Mouse (Mus musculus): ENCODE results near the gene Dnajc21. TPM values are rescaled to one million over a fixed set of nuclear protein-coding genes. Genes with fewer than 3 reads are reported as not detected.
"Not testable (repeated sequence)": the region's sequence is repeated elsewhere in the genome, so short reads cannot be mapped to it uniquely, and the experiment has no call there.

The Dnajc21 gene
- polyA plus RNA-seq (2016; fragmentation: Nextera tagmentation; extraction: Ambion mirVana) = 14.0 and 14.5 TPM in 2 replicates

DNA sequence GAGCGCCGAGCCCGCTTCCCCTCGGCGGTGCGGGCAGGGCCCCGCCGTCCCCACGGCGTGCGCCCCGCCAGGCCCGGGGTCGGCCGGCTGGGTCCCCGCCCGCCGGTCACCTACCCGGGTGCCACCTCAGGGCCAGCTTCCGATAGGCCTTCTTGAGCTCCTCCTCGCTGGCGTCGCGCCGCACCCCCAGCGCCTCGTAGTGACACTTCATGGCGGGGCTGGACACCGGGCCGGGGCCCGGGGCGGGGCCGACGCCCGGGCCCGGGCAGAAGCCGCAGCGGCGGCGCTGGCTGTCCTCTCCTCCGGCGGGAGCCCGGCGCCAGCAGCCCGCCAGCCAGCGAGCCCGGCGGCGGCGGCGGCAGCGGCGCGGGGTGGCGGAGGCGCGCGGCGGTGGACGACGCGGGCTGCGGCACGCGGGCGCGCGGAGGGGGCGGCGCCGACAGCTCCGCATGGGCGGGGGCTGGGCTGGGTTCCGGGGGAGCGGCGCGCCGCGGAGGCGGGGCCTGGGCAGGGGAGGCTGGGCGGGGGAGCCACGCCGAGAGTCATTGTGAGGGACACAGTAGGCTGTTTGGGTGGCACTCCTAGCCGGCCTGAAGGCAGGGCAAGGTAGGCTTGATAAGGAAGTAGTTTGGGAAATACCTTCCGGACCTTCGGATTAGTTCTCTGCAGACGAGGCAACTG lies at the start of gene Dnajc21:
Dnajc21 (minus strand) TSS at position 366 of the 681 bp plus-strand sequence.
- H3K9me3 ChIP-seq (replicated peaks) = no peaks in the 10 kb centered on the region
- peak; percentile 95 for ATAC-seq
- peaks cover 8% of the 10 kb centered on the region for H3K36me3 ChIP-seq
- H3K9ac ChIP-seq = peak within 1 kb of the TSS; percentile 90
- under 1% methylated on average over 72 of the region's 87 CpGs for WGBS (ENCODE audit: insufficient replicate concordance)
- H3K4me3 ChIP-seq = peak within 1 kb of the TSS; percentile 86
- peaks cover 30% of the 10 kb centered on the region for H3K4me1 ChIP-seq
- H3K27ac ChIP-seq = peak within 1 kb of the TSS; percentile 80
- peak within 1 kb of the TSS; percentile 99 for H3K4me2 ChIP-seq
- no peaks in the 10 kb centered on the region for H3K27me3 ChIP-seq (replicated peaks)

DNA sequence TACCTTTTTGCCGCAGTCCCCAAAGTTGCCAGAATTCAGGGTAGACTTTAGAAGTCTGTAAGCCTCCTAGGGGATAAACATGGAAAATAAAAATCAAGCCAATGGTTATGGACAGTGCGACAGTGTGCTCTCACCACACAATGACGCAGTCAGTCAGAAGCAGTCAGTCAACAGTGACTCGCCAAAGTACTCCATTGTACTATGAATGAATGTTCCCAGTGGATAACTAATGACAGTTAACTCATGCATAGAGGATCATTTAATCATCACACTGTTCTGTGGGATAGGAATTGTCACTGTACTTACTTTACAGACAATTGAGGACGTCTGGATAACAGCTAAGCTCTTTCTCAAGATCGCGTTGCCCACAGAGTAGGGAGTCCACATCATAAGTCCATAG lies 44.9 kb upstream of the Dnajc21 start:
- no peak overlapping the region for H3K4me3 ChIP-seq
- H3K27me3 ChIP-seq (replicated peaks) = no peaks in the 10 kb centered on the region
- ATAC-seq = no peak
- no peaks in the 10 kb centered on the region for H3K9me3 ChIP-seq (replicated peaks)
- H3K27ac ChIP-seq = no peak overlapping the region
- WGBS (ENCODE audit: insufficient replicate concordance) = 75% methylated on average over 7 of the region's 7 CpGs
- no peaks in the 10 kb centered on the region for H3K4me1 ChIP-seq
- no peak overlapping the region for H3K9ac ChIP-seq
- no peak overlapping the region for H3K4me2 ChIP-seq
- no peaks in the 10 kb centered on the region for H3K36me3 ChIP-seq

DNA sequence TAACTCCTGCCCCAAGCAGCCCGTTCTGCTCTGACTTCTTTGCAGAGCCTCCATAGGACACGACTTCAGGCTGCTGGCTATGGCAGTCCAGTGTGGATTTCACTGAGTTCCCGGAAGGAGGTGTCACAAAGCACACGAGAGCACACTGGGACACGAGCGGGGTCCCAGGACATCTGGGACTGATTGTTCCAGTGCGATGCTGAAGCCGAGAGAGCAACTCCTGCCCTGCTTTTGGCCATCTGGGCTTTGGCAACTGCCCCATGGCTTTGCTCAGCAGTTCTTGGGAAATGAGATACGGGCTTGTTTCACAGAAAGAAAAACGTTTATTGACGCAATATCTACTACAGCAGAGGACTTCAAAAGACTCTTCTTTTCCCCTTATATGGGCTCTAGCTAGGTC lies 35.8 kb upstream of the Dnajc21 start:
- no peak for ATAC-seq
- Histone ChIP-seq H3K9ac (no peak overlapping the region), H3K4me1 (no peaks in the 10 kb centered on the region), H3K27ac (no peak overlapping the region), H3K4me3 (no peak overlapping the region), H3K27me3 (replicated peaks) (no peaks in the 10 kb centered on the region), H3K36me3 (no peaks in the 10 kb centered on the region), H3K4me2 (no peak overlapping the region), H3K9me3 (replicated peaks) (no peaks in the 10 kb centered on the region)
- 68% methylated on average over 11 of the region's 11 CpGs for WGBS (ENCODE audit: insufficient replicate concordance)

DNA sequence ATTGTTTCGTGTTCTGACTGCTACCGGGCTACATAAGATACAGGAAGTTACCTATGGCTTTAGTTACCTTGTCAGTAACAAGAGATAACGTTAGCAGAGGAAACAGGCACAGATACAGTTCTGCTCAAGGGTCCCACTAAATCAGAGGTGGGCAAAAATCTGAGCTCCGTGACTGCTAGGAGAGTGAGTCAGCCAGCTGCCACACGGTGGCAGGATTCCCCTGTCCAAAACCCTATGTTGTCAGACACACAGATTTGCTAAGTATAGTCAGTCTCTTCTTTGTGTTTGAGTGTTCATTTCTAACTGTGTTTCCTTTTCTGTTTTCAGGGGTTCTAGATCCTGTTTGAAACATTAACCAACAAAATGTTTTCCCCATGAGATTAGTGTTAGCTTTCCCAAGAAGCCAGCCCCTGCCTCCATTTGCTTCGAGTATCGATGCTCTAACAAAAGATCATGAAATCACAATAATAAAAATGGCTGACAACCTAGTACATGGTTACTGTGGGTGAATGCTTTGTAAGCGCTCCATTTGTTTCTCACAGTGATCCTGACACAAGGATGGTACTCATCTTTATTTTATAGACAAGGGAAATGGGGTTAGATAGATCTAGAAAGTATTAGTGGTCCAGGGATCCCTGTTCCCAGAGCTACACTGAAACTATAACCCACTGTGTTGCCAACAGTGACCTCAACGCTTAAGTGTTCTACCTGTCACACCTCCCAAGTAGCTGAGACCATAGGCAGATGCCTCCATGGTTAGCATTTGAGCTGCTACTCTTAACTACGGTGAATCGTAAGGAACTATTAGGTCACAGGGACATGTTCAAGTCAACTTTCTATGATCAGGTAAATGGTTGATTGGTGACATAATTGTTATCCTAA lies 30.8 kb upstream of the Dnajc21 start:
- no peak for ATAC-seq
- H3K4me1 ChIP-seq = no peaks in the 10 kb centered on the region
- H3K9me3 ChIP-seq (replicated peaks) = no peaks in the 10 kb centered on the region
- H3K4me2 ChIP-seq = no peak overlapping the region
- H3K4me3 ChIP-seq = no peak overlapping the region
- H3K9ac ChIP-seq = no peak overlapping the region
- peaks cover 4% of the 10 kb centered on the region for H3K36me3 ChIP-seq
- no peaks in the 10 kb centered on the region for H3K27me3 ChIP-seq (replicated peaks)
- H3K27ac ChIP-seq = no peak overlapping the region
- 49% methylated on average over 11 of the region's 11 CpGs for WGBS (ENCODE audit: insufficient replicate concordance)

DNA sequence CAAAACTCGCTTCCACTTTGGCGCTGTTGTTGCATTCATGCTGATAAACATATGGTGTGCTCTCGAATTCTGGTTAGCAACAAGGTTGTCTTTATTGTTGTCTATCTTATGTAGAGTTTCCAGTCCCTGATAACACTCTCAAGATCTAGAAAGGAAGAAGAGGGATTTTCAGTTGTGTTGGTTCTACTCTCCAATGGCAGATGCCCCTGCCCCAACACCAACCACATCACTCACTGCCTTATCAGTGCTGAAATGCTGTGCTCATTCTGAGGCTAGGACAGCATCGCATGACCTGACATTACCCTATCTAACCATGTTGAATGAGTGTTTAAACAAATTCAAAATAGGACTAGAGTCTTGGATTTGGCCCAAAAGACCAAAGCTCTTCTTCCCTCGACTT lies 29.7 kb upstream of the Dnajc21 start:
- Histone ChIP-seq H3K9me3 (replicated peaks) (no peaks in the 10 kb centered on the region), H3K9ac (no peak overlapping the region), H3K4me3 (no peak overlapping the region), H3K27me3 (replicated peaks) (no peaks in the 10 kb centered on the region), H3K27ac (no peak overlapping the region), H3K4me1 (no peaks in the 10 kb centered on the region), H3K4me2 (no peak overlapping the region), H3K36me3 (peaks cover 10% of the 10 kb centered on the region)
- ATAC-seq = no peak
- WGBS (ENCODE audit: insufficient replicate concordance) = 56% methylated on average over 5 of the region's 5 CpGs

DNA sequence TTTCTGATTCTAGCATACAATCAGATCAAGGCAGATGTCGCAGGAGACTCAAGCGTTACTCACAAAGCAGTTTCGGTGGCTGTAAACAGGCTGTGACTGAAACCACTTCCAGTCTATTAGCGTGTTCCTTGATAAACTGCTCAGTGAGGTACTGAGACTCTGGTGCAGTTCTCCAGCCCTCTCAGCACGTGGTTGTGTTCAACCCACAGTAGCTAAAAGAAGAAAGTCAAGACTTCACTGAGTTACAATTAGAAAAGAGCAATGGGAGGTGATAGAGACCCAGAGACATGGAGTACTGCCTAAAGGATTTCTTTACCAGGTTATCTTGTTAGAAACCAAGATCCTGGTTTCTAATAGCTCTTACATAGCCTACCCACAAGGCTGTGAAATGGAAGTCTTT lies 29.3 kb upstream of the Dnajc21 start:
- Histone ChIP-seq H3K9ac (no peak overlapping the region), H3K36me3 (peaks cover 14% of the 10 kb centered on the region), H3K4me2 (no peak overlapping the region), H3K9me3 (replicated peaks) (no peaks in the 10 kb centered on the region), H3K27me3 (replicated peaks) (no peaks in the 10 kb centered on the region), H3K4me1 (no peaks in the 10 kb centered on the region), H3K4me3 (no peak overlapping the region), H3K27ac (no peak overlapping the region)
- 60% methylated on average over 5 of the region's 5 CpGs for WGBS (ENCODE audit: insufficient replicate concordance)
- ATAC-seq = no peak

DNA sequence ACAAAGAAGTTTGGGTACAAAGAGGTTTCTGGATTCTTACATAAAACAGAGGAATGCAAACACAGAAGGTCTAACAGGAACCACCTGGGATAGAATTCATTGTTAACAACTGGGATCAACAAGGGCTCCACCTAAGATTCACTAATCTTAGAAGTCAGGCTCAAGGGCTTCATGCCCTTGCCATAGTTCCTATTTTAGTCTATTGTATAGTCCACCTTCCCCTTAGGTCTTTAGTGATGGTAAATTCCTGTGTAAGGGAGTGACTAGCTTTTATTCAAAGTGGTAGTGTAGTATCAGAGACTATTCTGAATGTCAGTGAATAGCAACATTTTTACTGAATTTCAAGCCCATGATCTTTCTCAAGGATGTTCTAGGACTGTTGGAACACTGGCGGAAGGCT lies 26.4 kb upstream of the Dnajc21 start:
- H3K27ac ChIP-seq; H3K27me3 ChIP-seq (replicated peaks); H3K4me2 ChIP-seq; H3K4me3 ChIP-seq; H3K9me3 ChIP-seq (replicated peaks); ATAC-seq; H3K4me1 ChIP-seq; H3K9ac ChIP-seq: not testable (repeated sequence)
- WGBS (ENCODE audit: insufficient replicate concordance) = 80% methylated on average over 1 of the region's 1 CpGs
- H3K36me3 ChIP-seq = peaks cover 42% of the 10 kb centered on the region

DNA sequence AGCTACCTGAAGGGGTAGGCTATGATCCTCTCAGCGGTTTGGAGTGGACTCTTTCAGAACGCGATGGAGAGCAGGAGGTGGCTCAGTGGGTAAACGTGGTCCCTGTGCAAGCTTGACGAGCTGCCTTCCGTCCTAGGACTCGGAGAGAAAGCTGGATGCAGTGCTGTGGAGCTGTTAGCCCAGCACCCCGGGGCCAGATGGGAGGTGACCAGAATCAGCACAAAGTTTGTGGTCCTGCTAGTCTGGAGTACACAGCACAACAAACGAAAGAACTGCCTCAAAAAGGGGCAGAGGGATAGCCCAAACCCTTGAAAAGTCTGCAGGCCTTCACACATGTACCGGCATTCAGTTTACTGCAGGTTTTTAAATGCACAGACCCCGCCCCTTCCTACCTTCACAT lies 25.6 kb upstream of the Dnajc21 start:
- Histone ChIP-seq H3K27ac (no peak overlapping the region), H3K9ac (no peak overlapping the region), H3K4me3 (no peak overlapping the region), H3K4me1 (no peaks in the 10 kb centered on the region), H3K4me2 (no peak overlapping the region), H3K36me3 (peaks cover 48% of the 10 kb centered on the region), H3K9me3 (replicated peaks) (no peaks in the 10 kb centered on the region), H3K27me3 (replicated peaks) (no peaks in the 10 kb centered on the region)
- ATAC-seq = no peak
- 92% methylated on average over 11 of the region's 11 CpGs for WGBS (ENCODE audit: insufficient replicate concordance)

DNA sequence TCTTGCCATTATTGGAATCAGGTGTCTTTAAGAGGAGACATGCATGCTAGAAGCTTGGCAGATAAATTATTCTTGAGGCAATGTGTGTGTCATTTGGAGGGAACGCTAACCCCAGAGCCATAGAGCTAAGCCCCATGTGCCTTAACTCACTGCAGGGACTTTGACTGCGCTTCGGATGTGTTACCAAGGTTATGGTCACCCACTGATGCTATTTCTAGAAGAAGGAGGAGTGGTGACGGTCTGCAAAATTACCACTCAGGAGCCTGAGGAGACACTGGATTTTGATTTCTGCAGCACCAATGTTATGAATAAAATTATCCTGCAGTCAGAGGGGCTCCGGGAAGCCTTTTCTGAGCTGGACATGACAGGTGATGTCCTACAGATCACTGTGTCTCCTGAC lies 19.8 kb upstream of the Dnajc21 start:
- Histone ChIP-seq H3K4me1 (peaks cover 10% of the 10 kb centered on the region), H3K4me2 (no peak overlapping the region), H3K9me3 (replicated peaks) (no peaks in the 10 kb centered on the region), H3K9ac (no peak overlapping the region), H3K27ac (no peak overlapping the region), H3K36me3 (peaks cover 65% of the 10 kb centered on the region), H3K27me3 (replicated peaks) (no peaks in the 10 kb centered on the region), H3K4me3 (no peak overlapping the region)
- 88% methylated on average over 5 of the region's 5 CpGs for WGBS (ENCODE audit: insufficient replicate concordance)
- ATAC-seq = no peak

DNA sequence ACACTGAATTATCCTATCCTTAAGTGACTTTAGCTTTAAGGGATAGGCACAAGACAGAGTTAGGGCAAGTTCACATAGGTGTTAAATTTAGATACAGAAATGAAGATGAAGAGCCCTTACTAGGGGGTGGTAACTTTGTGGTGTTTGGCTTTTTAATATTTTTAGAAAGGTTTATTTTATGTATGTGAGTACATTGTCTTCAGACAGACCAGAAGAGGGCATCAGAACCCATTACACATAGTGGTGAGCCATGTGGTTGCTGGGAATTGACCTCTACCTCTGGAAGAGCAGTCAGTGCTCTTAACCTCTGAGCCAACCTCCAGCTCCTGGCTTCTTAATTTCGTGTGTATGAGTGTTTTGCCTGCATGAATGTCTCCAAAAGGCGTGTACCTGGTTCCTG lies 16.9 kb upstream of the Dnajc21 start:
- no peaks in the 10 kb centered on the region for H3K9me3 ChIP-seq (replicated peaks)
- H3K4me3 ChIP-seq = peak overlapping the region; percentile 88
- H3K36me3 ChIP-seq = peaks cover 52% of the 10 kb centered on the region
- no peaks in the 10 kb centered on the region for H3K27me3 ChIP-seq (replicated peaks)
- peaks cover 25% of the 10 kb centered on the region for H3K4me1 ChIP-seq
- no peak for ATAC-seq
- WGBS (ENCODE audit: insufficient replicate concordance) = 28% methylated on average over 2 of the region's 2 CpGs
- H3K4me2 ChIP-seq = peak overlapping the region; percentile 82
- H3K9ac ChIP-seq = peak overlapping the region; percentile 90
- 0 out of 2 replicates have a peak overlapping the region, but pooled peaks have one; percentile 52 for H3K27ac ChIP-seq

DNA sequence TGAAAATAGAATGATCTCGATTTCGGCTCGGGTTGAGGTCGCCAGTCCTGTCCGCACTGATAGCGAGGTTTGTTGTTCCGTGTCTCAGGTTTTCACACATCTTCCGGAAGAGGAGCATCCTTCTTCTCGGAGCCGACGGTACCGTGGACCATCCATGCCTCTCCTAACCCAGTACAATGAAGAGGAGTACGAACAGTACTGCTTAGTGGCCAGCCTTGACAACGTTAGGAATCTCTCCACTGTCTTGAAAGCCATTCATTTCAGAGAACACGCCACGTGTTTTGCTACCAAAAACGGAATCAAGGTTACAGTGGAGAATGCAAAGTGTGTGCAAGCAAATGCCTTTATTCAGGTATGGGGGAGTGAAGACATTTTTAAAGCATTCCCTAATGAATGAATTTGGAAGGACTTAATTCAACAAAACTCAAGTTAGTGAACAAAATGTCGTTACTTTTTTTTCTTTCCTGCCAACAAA lies 16.1 kb upstream of the Dnajc21 start:
- peak overlapping the region; percentile 88 for H3K4me3 ChIP-seq
- peaks cover 25% of the 10 kb centered on the region for H3K4me1 ChIP-seq
- WGBS (ENCODE audit: insufficient replicate concordance) = 1% methylated on average over 18 of the region's 18 CpGs
- no peaks in the 10 kb centered on the region for H3K9me3 ChIP-seq (replicated peaks)
- H3K27me3 ChIP-seq (replicated peaks) = no peaks in the 10 kb centered on the region
- H3K4me2 ChIP-seq = peak overlapping the region; percentile 82
- peak; percentile 52 for ATAC-seq
- H3K27ac ChIP-seq = peak overlapping the region; percentile 78
- peaks cover 51% of the 10 kb centered on the region for H3K36me3 ChIP-seq
- H3K9ac ChIP-seq = peak overlapping the region; percentile 90
